Mouse (Mus musculus): ENCODE results near the gene Olfr513.

The Olfr513 gene

GRCm38 (mm10) chr7:108750673-108751072 is at the start of gene Olfr513:
Gene Olfr513, plus strand, starts transcription at chr7:108750973.
- DNase-seq, result no peak

DNA sequence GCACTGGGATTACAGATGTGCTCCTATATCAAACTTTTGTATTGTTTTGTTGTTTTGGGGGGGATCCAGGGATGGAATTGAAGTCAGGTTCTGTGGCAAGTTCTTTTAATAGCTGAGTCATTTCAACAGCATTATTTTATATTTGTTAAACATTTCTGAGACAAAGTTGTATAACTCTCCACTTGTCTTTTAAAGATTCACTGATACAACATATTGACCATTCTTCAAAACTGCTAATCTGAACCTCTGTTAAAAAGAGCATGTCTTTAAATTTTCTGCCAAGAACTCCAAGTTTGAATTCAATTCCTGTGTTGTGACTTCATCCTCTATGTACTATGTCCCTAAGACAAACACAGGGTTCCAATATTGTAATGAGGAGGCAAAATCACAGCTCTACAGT is 37.8 kb upstream of the Olfr513 start, which contains the start of gene Olfr512:
TSS of gene Olfr512 (plus strand) at position 301 of the 400 bp plus-strand sequence.
- DNase-seq, result no peak

- peak; percentile 2 for DNase-seq
Observed at GRCm38 (mm10) chr7:108760411-108760810, 9.6 kb downstream of the Olfr513 start.

DNA sequence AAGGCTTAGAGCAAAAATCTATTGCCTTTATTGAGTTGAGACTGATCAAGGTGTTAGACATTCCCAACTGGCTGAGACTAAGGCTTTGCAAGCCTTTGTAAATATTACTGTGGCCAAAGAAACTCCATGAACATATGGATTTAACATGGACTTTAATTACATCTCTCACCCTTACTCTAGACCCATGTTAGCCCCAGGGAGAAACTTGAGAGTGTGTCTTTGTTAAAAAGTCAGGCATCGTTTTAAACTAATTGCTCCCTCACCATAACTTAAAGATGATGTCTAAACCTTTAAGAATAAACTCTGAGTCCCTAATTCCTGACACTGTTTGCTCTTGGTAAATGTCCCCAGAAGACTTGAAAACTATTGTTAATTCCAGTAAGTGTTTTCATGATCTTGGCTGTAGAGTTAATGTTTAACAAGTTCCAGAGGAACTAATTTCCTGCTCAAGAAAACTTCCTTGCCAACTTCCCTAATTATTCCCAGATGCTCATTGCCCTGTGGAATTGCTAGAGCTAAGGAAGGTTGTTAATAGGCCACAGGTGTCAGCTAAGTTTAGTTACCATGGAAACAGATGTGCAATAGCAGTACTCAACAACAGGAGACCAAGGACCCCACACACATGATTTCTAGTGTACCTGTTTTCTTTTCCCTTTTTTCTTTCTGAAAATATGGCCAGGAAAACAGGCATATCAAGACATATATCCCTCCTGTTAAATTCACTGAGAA is 46.6 kb downstream of the Olfr513 start:
- DNase-seq, result no peak
